Mouse (Mus musculus): ENCODE data around the gene Btc. TPM values are rescaled to one million over a fixed set of nuclear protein-coding genes. Genes with fewer than 3 reads are reported as not detected.

Btc gene
- polyA plus RNA-seq, 1 experiment from 2014 or later, result 0.66 TPM

- Histone ChIP-seq H3K9me3 (replicated peaks) (no peaks in the 10 kb centered on the region), H3K4me2 (no peak overlapping the region), H3K27ac (no peak overlapping the region), H3K9ac (no peak overlapping the region), H3K36me3 (no peaks in the 10 kb centered on the region), H3K4me1 (replicated peaks) (no peaks in the 10 kb centered on the region), H3K27me3 (no peaks in the 10 kb centered on the region), H3K4me3 (replicated peaks) (no peak overlapping the region)
- ATAC-seq (ENCODE audit: low read depth) (no peak), DNase-seq (no peak)
- WGBS (ENCODE audit: insufficient replicate concordance), result 22% methylated on average over 4 of the region's 4 CpGs
These were observed 91.0 kb downstream of the Btc start for GRCm38 (mm10) chr5:91311767-91312166.

- Histone ChIP-seq H3K9ac (no peak overlapping the region), H3K4me1 (replicated peaks) (no peaks in the 10 kb centered on the region), H3K4me2 (no peak overlapping the region), H3K36me3 (no peaks in the 10 kb centered on the region), H3K27ac (no peak overlapping the region), H3K27me3 (no peaks in the 10 kb centered on the region), H3K4me3 (replicated peaks) (no peak overlapping the region), H3K9me3 (replicated peaks) (no peaks in the 10 kb centered on the region)
- no peak for ATAC-seq (ENCODE audit: low read depth)
- DNase-seq, result no peak
- WGBS (ENCODE audit: insufficient replicate concordance), result 60% methylated on average over 7 of the region's 7 CpGs
These were observed 94.2 kb downstream of the Btc start for GRCm38 (mm10) chr5:91308576-91308975.

DNA sequence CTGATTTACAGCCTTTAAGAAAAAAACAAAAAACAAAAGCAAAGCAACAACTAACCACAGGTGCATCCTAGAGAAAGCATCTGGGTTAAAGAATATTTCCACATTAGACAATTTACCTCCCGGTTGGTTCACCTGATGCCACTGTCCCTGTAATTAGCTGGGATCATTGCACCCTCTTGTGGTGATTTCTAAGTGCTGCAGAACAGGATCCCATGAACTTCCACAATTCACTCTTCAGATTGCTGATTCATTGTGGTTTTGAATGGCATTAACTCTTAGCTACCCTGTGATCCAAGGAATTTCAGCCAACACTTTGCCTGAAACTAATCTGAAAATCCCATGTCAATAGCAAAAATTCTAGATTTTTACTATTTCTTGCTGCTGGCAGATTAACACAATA is 94.9 kb downstream of the Btc start:
- H3K27me3 ChIP-seq, result no peaks in the 10 kb centered on the region
- DNase-seq (no peak), ATAC-seq (ENCODE audit: low read depth) (no peak)

More for the DNA sequence above, 94.9 kb downstream of the Btc start:
- H3K4me2 ChIP-seq, result no peak overlapping the region
- H3K36me3 ChIP-seq, result no peaks in the 10 kb centered on the region
- H3K9ac ChIP-seq, result no peak overlapping the region
- H3K4me3 ChIP-seq (replicated peaks), result no peak overlapping the region
- no peaks in the 10 kb centered on the region for H3K4me1 ChIP-seq (replicated peaks)
- 10% methylated on average over 1 of the region's 1 CpGs for whole genome bisulfite sequencing (ENCODE audit: insufficient replicate concordance)
- H3K27ac ChIP-seq, result no peak overlapping the region
- H3K9me3 ChIP-seq (replicated peaks), result no peaks in the 10 kb centered on the region

Other genes starting within 250 kb of the Btc start
- gene Parm1, start 114.6 kb upstream of the Btc start, polyA plus RNA-seq (2015; fragmentation: Nextera tagmentation; extraction: Ambion mirVana), result 1.6 and 1.9 TPM in 2 replicates